In genomic region chr9:51277834-51278498, GRCm38 (mm10) we compare ENCODE assay signal across 9 mouse cellular contexts. TPM values are rescaled to one million over a fixed set of nuclear protein-coding genes. Genes with fewer than 3 reads are reported as not detected.
DNase-seq lines count a peak whose midpoint lies in the region; ATAC-seq lines count a peak whose summit lies in the region.
"Had no signal": no experiment of that assay in that cellular context is flagged by ENCODE, and none has a peak within 500 bp of the region (broad histone marks: within the 10 kb centered on the region; RNA-seq: fewer than 3 reads in every experiment).

No protein-coding gene starts in this region.

- peak overlapping the region; percentile 71 for H3K4me3 ChIP-seq in heart, embryonic 13.5 days
- H3K4me3 ChIP-seq in brown adipose tissue, adult 24 weeks (ENCODE audit: insufficient read depth, low read depth, low read length) = peak overlapping the region; percentile 95
- H3K4me3 ChIP-seq in hindbrain, embryonic 16.5 days (ENCODE audit: low read length) = peak overlapping the region; percentile 42
- peak overlapping the region; percentile 45 for H3K4me3 ChIP-seq in midbrain, embryonic 15.5 days

- peak overlapping the region; percentile 73 for H3K27ac ChIP-seq in heart, embryonic 13.5 days (replicated peaks)
- peak overlapping the region; percentile 99 for H3K27ac ChIP-seq in brown adipose tissue, adult 24 weeks (replicated peaks; ENCODE audit: low read depth, low read length)
- H3K27ac ChIP-seq in hindbrain, embryonic 16.5 days (ENCODE audit: low read depth, low read length) = no peak overlapping the region; the same call in 1 of the 2 replicates
- H3K27ac ChIP-seq in midbrain, embryonic 15.5 days = no peak overlapping the region

- H3K36me3 ChIP-seq in heart, embryonic 13.5 days = no peaks in the 10 kb centered on the region
- no peaks in the 10 kb centered on the region for H3K36me3 ChIP-seq in hindbrain, embryonic 16.5 days (ENCODE audit: control insufficient read depth, insufficient read depth, low read length)
- no peaks in the 10 kb centered on the region for H3K36me3 ChIP-seq in midbrain, embryonic 15.5 days (replicated peaks)

- peaks cover 9% of the 10 kb centered on the region for H3K27me3 ChIP-seq in heart, embryonic 13.5 days (replicated peaks)
- H3K27me3 ChIP-seq in hindbrain, embryonic 16.5 days (replicated peaks; ENCODE audit: control insufficient read depth, insufficient read depth, low read length) = peaks cover 14% of the 10 kb centered on the region
- peaks cover 24% of the 10 kb centered on the region for H3K27me3 ChIP-seq in midbrain, embryonic 15.5 days (replicated peaks)

- 15% methylated on average over 13 of the region's 13 CpGs for WGBS in heart, embryonic 13.5 days
- WGBS in hindbrain, embryonic 16.5 days = 23% methylated on average over 13 of the region's 13 CpGs
- WGBS in midbrain, embryonic 15.5 days = 24% methylated on average over 13 of the region's 13 CpGs

- H3K9ac ChIP-seq in heart, embryonic 13.5 days = peak overlapping the region; percentile 87
- H3K9ac ChIP-seq in hindbrain, embryonic 16.5 days (ENCODE audit: low read depth, low read length) = peak overlapping the region; percentile 68
- H3K9ac ChIP-seq in midbrain, embryonic 15.5 days = peak overlapping the region; percentile 24; the same call in 1 of the 2 replicates

- H3K4me1 ChIP-seq in heart, embryonic 13.5 days = peaks cover 19% of the 10 kb centered on the region
- H3K4me1 ChIP-seq in brown adipose tissue, adult 24 weeks (ENCODE audit: control insufficient read depth, insufficient read depth, insufficient read length, low read length) = no peaks in the 10 kb centered on the region
- peaks cover 10% of the 10 kb centered on the region for H3K4me1 ChIP-seq in hindbrain, embryonic 16.5 days (ENCODE audit: control insufficient read depth, insufficient read depth, low read depth, low read length)
- H3K4me1 ChIP-seq in midbrain, embryonic 15.5 days = peaks cover 15% of the 10 kb centered on the region

- no peaks in the 10 kb centered on the region for H3K9me3 ChIP-seq in heart, embryonic 13.5 days
- H3K9me3 ChIP-seq in hindbrain, embryonic 16.5 days (ENCODE audit: control insufficient read depth, low read length) = no peaks in the 10 kb centered on the region
- H3K9me3 ChIP-seq in midbrain, embryonic 15.5 days = no peaks in the 10 kb centered on the region

- DNase-seq in heart, adult 9 months (ENCODE audit: low spot score in 2 of 2) = no peak
- DNase-seq in frontal cortex, postnatal 14 days (ENCODE audit: low spot score in 2 of 2) = no peak
- DNase-seq in right cerebral cortex, postnatal 25 days = no peak
- no peak for DNase-seq in layer of hippocampus, postnatal 36 days

- ATAC-seq in heart, embryonic 13.5 days (ENCODE audit: extremely low read depth, insufficient number of reproducible peaks, low FRiP score, low TSS enrichment) = 0 out of 2 replicates have a peak, but pooled peaks have one; percentile 6
- ATAC-seq in hindbrain, embryonic 16.5 days = peak; percentile 46; the same call in 1 of the 2 replicates
- peak; percentile 61 for ATAC-seq in midbrain, embryonic 15.5 days (replicated peaks)

- H3K4me2 ChIP-seq in heart, embryonic 13.5 days = peak overlapping the region; percentile 85
- peak overlapping the region; percentile 69 for H3K4me2 ChIP-seq in hindbrain, embryonic 16.5 days (ENCODE audit: low read length)
- H3K4me2 ChIP-seq in midbrain, embryonic 15.5 days = peak overlapping the region; percentile 78

RNA-seq across cellular contexts. Expression of gene Colca2, which starts 0.4 kb away (rescaled TPM):
- 3.4 and 4.1 TPM in 2 replicates for polyA plus RNA-seq in heart, embryonic 13.5 days (2015; fragmentation: Nextera tagmentation; extraction: Ambion mirVana)
- 5.4 and 15.1 TPM in 2 replicates for polyA plus RNA-seq in brown adipose tissue, adult 24 weeks (2012; ENCODE audit: insufficient read depth, insufficient read length, missing spikeins)
- polyA plus RNA-seq in hindbrain, embryonic 16.5 days (2015; fragmentation: Nextera tagmentation; extraction: Ambion mirVana) = 0.94 and 1.2 TPM in 2 replicates
- polyA plus RNA-seq in midbrain, embryonic 15.5 days (2015; fragmentation: Nextera tagmentation; extraction: Ambion mirVana) = 0.57 and 1.1 TPM in 2 replicates
- under 1 TPM; 0.65 to 0.91 TPM for total RNA-seq in layer of hippocampus, postnatal 36 days (2021)
- polyA plus RNA-seq: erythroblast, embryonic 14.5 days had no signal

RNA-seq across cellular contexts. Expression of gene 1810046K07Rik, which starts 50.8 kb away (rescaled TPM):
- not detected in 2 replicates for polyA plus RNA-seq in heart, embryonic 13.5 days (2015; fragmentation: Nextera tagmentation; extraction: Ambion mirVana)
- not detected in 2 replicates for polyA plus RNA-seq in brown adipose tissue, adult 24 weeks (2012; ENCODE audit: insufficient read depth, insufficient read length, missing spikeins)
- not detected in 2 replicates for polyA plus RNA-seq in hindbrain, embryonic 16.5 days (2015; fragmentation: Nextera tagmentation; extraction: Ambion mirVana)
- not detected in 2 replicates for polyA plus RNA-seq in midbrain, embryonic 15.5 days (2015; fragmentation: Nextera tagmentation; extraction: Ambion mirVana)
- not detected for total RNA-seq in layer of hippocampus, postnatal 36 days (2021)

Comparison
In these comparisons a context has a peak if more than half of its experiments do, and no peak if none do; other contexts are left out.
1. ATAC-seq: peak in every context shown above with its lines; median percentile 61 in midbrain, embryonic 15.5 days; 46 in hindbrain, embryonic 16.5 days; 6 in heart, embryonic 13.5 days.
2. H3K27ac ChIP-seq: peak in heart, embryonic 13.5 days (single experiment) and brown adipose tissue, adult 24 weeks (single experiment); none in hindbrain, embryonic 16.5 days (single experiment) and midbrain, embryonic 15.5 days (single experiment).
3. H3K4me3 ChIP-seq: peak in every context shown above with its lines; median percentile 95 in brown adipose tissue, adult 24 weeks; 71 in heart, embryonic 13.5 days; 45 in midbrain, embryonic 15.5 days; 42 in hindbrain, embryonic 16.5 days.
4. H3K9ac ChIP-seq: peak in every context shown above with its lines; median percentile 87 in heart, embryonic 13.5 days; 68 in hindbrain, embryonic 16.5 days; 24 in midbrain, embryonic 15.5 days.
5. Peak in every context shown above with its lines, with median percentiles within 50 percentile points of each other: H3K4me2 ChIP-seq.